Mouse (Mus musculus) heart, adult 10 weeks (tissue): ENCODE results near the gene Zfp579. TPM values are rescaled to one million over a fixed set of nuclear protein-coding genes. Genes with fewer than 3 reads are reported as not detected.

Experiments used
- polyA plus RNA-seq: library from polyadenylated mRNA; stranded (reverse); fragments of 350-450 nt; fragmentation: Illumina TruSeq; extraction: RNeasy Lipid Tissue Mini Kit (QIAGEN cat#74804); gene quantifications from one replicate; pipeline ENCODE4 v1.2.3, GENCODE M21; 2014; ENCODE audit warnings: low read depth, low replicate concordance

Zfp579 gene
- polyA plus RNA-seq, result 25.1 TPM

GRCm38 (mm10) chr7:4996003-4996895, at the start of gene Zfp579:
Zfp579 (minus strand) TSS chr7:4996158.

DNA sequence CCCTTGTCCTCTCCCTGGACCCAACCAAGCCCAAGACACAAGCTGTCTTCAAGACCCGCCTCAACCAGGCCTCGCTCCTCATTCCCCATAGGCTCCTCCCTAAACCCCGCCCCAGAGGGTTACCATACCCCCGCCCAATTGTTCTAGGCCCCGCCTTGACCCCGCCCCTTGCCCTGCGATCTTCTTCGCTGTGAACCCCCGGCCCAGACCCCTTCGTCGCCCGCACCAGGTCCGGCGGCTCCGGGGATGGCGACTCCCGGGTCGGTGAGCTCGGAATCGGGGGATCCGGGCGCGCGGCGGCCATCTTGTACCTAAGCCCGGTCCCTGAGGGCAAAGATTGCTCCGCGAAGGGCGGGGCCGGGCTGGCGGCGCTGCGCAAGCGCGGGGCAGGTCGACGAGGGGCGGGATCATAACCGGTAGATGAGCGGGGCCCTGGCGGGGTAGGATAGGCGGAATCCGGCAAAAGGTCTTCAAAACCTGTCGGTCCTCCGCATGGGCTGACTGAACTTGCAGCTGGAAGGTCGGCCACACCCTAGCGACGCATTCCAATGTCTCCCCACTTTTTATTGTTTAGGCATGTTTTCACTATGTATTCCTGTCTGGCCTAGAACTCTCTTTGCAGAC, 42.3 kb upstream of the Zfp579 start, which contains the start of gene Zfp784:
Gene Zfp784 (minus strand): TSS at position 338 of the 624 bp plus-strand sequence.

DNA sequence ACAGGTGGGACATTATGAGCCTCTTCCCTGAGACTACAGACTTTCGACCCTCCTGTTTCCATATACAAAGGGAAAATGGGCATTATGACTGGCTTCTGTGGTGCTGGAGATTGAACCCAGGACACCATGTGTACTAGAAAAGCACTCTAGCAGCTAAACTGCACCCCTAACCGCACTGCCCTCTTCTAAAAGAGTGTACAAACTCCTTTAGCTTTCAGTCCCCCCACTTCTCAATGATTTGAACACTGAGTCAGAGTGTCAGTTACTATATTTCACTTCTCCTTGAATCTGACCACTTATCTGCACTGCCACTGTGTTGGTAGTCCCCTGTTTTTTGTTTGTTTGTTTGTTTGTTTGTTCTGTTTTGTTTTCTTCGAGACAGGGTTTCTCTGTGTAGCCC, 37.9 kb upstream of the Zfp579 start, which contains the start of gene 4632433K11Rik:
Gene 4632433K11Rik (plus strand): TSS at position 301 of the 400 bp plus-strand sequence.

GRCm38 (mm10) chr7:5020000-5020681, 24.2 kb upstream of the Zfp579 start, which contains the start of the genes Zfp865 and Ccdc106:
Zfp865 (plus strand) TSS chr7:5020376.
Ccdc106 (plus strand) TSS chr7:5020553.

DNA sequence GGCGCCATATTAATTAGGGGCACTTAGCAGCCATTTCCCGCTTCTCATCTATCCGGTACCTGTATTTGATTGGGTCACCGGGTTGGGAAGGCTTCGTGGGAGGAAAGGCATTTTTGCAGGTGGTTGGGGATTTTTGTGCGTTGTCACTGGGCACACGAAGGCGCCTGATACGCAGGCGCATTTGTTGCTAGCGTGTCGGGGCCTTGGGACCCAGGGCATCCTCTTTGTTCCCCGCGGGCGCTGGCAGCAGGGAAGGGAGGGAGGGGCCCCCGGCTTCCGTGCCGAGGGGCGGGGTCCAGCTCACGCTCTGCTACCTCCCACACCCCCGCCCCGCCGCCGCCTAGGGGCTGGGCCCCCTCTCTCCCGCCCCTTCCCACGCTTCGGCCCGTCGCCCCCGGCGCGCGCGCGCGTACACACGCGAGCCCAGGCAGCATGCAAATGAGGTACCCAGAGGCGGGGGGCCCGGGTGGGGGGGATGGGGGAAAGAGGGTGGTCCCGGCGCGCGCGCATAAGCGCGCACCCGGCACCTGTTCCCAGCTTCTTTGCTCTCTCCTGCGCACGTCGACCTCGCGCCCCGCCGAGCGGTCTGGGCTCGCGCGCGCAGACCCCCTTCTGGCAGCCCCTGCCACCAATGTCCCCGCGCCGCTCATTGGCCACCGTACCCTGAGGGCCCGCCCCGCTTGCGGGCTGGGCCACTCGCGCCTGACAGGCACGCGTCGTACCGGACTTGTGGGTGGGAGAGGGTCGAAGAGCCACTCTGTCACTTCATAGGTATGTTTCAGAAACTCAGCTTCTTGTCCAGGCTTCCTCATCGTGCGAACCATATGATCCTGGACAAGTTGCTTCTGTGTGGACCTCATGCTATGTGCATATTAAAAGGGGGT, 19.4 kb upstream of the Zfp579 start, which contains the start of gene Gm44973:
Gene Gm44973 (plus strand): TSS at position 379 of the 884 bp plus-strand sequence.

DNA sequence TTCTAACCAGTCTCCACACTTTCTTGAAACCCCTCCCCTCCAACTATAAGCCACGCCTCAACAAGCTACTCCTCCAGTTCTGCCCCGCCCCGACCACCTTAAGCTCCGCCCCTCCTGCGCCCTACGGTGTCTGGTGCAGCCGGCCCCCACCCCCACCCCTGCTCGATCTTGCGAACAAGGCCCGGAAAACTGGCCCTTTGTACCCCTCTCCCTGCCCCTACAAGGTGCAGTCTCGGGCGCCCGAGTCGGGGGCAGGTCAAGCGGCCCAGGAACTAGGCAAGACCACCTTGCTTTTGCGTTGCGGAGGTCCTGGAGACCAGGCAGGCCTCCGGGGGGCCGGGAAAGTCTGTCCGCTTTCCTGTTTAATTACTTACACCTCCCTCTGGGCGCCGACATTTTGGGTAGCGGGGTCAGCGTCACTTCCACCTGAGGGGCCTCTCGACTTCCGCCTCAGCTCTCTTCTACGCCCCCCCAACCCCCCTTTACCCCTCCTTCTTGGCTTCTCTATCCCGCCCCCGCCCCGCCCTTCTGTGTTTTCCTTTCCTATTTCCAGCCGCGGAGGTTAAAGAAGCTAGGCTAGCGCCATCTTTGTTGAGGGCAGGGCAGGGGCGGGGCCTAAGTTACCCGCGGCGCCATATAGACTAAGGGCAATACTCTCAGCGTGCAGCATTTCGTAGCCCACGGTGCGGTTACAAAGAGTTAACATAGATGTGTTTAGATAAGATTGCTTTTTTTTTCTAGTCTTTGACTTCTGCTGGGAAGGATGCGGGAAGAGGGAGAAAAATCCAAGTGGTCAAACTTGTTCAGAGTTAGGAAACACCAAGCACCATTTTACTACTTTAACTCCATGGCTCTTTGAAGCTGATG, 18.5 kb upstream of the Zfp579 start, which contains the start of the genes Zfp524 and Fiz1:
Gene Zfp524 (plus strand): TSS at position 165 of the 867 bp plus-strand sequence.
Gene Fiz1 (minus strand): TSS at position 447 of the 867 bp plus-strand sequence.

GRCm38 (mm10) chr7:4971068-4971467, 24.9 kb downstream of the Zfp579 start, which contains the start of gene Sbk3:
Sbk3 (minus strand) TSS chr7:4971168.

GRCm38 (mm10) chr7:4964272-4964671, 31.7 kb downstream of the Zfp579 start, which contains the start of gene Sbk2:
Sbk2 (minus strand) TSS chr7:4964406.

Other genes starting within 250 kb of the Zfp579 start
- gene Cox6b2, start 243.1 kb downstream of the Zfp579 start, polyA plus RNA-seq, result 10.7 TPM
- gene Fam71e2, start 224.9 kb downstream of the Zfp579 start, polyA plus RNA-seq, result not detected
- gene Il11, start 213.3 kb downstream of the Zfp579 start, polyA plus RNA-seq, result not detected
- gene Tmem190, start 213.2 kb downstream of the Zfp579 start, polyA plus RNA-seq, result not detected
- 6.3 TPM for gene Tmem238, start 206.5 kb downstream of the Zfp579 start, polyA plus RNA-seq
- 392 TPM for gene Rpl28, start 203.3 kb downstream of the Zfp579 start, polyA plus RNA-seq
- gene Ube2s, start 183.6 kb downstream of the Zfp579 start, polyA plus RNA-seq, result 101 TPM
- not detected for gene Shisa7, start 151.5 kb downstream of the Zfp579 start, polyA plus RNA-seq
- 13.4 TPM for gene Isoc2b, start 125.9 kb downstream of the Zfp579 start, polyA plus RNA-seq
- gene Isoc2a, start 119.0 kb downstream of the Zfp579 start, polyA plus RNA-seq, result 45.8 TPM
- gene Gm36210, start 89.6 kb downstream of the Zfp579 start, polyA plus RNA-seq, result not detected
- gene Zfp628, start 80.9 kb downstream of the Zfp579 start, polyA plus RNA-seq, result 4.9 TPM
- gene Nat14, start 74.1 kb downstream of the Zfp579 start, polyA plus RNA-seq, result 4.8 TPM
- gene Ssc5d, start 70.4 kb downstream of the Zfp579 start, polyA plus RNA-seq, result 4.7 TPM
- 56.6 TPM for gene Sbk2, start 31.8 kb downstream of the Zfp579 start, polyA plus RNA-seq
- gene Sbk3, start 25.0 kb downstream of the Zfp579 start, polyA plus RNA-seq, result 60.8 TPM
- 14.0 TPM for gene Zfp524, start 18.3 kb upstream of the Zfp579 start, polyA plus RNA-seq
- gene Fiz1, start 18.5 kb upstream of the Zfp579 start, polyA plus RNA-seq, result 17.3 TPM
- gene Gm44973, start 19.3 kb upstream of the Zfp579 start, polyA plus RNA-seq, result not detected
- 11.4 TPM for gene Zfp865, start 24.2 kb upstream of the Zfp579 start, polyA plus RNA-seq
- gene Ccdc106, start 24.4 kb upstream of the Zfp579 start, polyA plus RNA-seq, result not detected
- gene 4632433K11Rik, start 38.0 kb upstream of the Zfp579 start, polyA plus RNA-seq, result not detected
- gene Zfp784, start 42.3 kb upstream of the Zfp579 start, polyA plus RNA-seq, result 8.3 TPM
- 3.2 TPM for gene Zfp580, start 55.4 kb upstream of the Zfp579 start, polyA plus RNA-seq
- gene U2af2, start 66.0 kb upstream of the Zfp579 start, polyA plus RNA-seq, result 85.2 TPM
- 140 TPM for gene Epn1, start 84.1 kb upstream of the Zfp579 start, polyA plus RNA-seq
- gene Rfpl4, start 120.8 kb upstream of the Zfp579 start, polyA plus RNA-seq, result not detected
- 7.9 TPM for gene Rasl2-9, start 129.8 kb upstream of the Zfp579 start, polyA plus RNA-seq
- gene Vmn1r55, start 153.5 kb upstream of the Zfp579 start, polyA plus RNA-seq, result not detected
- not detected for gene Vmn1r56, start 200.6 kb upstream of the Zfp579 start, polyA plus RNA-seq
- gene Vmn1r57, start 222.3 kb upstream of the Zfp579 start, polyA plus RNA-seq, result not detected